ENCODE assay signal across 7 mouse cellular contexts in the genomic region with DNA sequence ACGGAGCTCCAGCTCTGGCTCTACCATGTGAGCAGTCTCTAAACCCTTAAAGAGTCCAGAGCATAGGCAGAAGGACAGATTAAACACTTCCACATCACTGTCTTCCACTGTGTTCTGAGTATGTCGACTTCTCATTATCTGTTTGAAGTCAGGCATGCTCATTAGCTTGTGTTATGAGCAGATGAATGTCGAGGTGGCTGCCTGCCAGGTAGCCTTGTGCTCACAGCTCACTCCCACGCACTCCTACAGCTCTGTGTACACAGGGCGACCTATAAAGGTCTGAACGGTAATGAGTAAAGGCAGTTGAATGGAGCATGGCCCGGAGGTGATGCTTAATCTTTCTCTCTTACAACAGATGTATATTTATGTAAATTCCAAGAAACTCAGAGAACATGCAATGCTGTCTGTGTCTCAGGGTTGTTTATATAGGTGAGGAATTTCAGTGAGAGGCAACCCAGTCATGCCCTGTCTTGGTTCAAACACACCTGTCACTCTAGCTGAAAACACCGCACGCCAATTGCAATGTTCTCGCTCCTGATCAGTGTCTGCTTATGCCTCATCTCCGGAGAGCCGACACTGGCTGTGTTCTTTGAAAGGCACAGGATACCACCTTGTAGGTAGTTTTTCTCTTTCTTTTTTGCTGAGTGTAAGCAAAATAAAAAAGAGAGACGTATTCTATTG.
DNase-seq lines count a peak whose midpoint lies in the region; ATAC-seq and TF ChIP-seq lines count a peak whose summit lies in the region.

No protein-coding gene starts in this region.

- no peak overlapping the region for H3K9ac ChIP-seq in liver, adult 2 months (ENCODE audit: low read depth, low read length)
- no peak overlapping the region for H3K9ac ChIP-seq in liver, embryonic 11.5 days (ENCODE audit: low read depth, low read length)
- H3K9ac ChIP-seq in embryonic facial prominence, embryonic 14.5 days (ENCODE audit: low read depth, low read length) = no peak overlapping the region

- no peaks in the 10 kb centered on the region for H3K36me3 ChIP-seq in liver, adult 2 months (ENCODE audit: control insufficient read depth, insufficient read depth, low read length)
- H3K36me3 ChIP-seq in liver, embryonic 11.5 days (ENCODE audit: control insufficient read depth, insufficient read depth, low read length) = no peaks in the 10 kb centered on the region
- no peaks in the 10 kb centered on the region for H3K36me3 ChIP-seq in embryonic facial prominence, embryonic 14.5 days (ENCODE audit: control insufficient read depth, insufficient read depth, low read length)

- no peak overlapping the region for H3K4me2 ChIP-seq in liver, embryonic 11.5 days
- H3K4me2 ChIP-seq in embryonic facial prominence, embryonic 14.5 days (ENCODE audit: low read depth, low read length) = no peak overlapping the region

- 38% methylated on average over 13 of the region's 13 CpGs for WGBS in liver, adult 2 months
- 57% methylated on average over 13 of the region's 13 CpGs for WGBS in liver, embryonic 11.5 days
- 50% methylated on average over 13 of the region's 13 CpGs for WGBS in embryonic facial prominence, embryonic 14.5 days

- H3K9me3 ChIP-seq in liver, embryonic 11.5 days (ENCODE audit: control insufficient read depth, low read length) = no peaks in the 10 kb centered on the region
- no peaks in the 10 kb centered on the region for H3K9me3 ChIP-seq in embryonic facial prominence, embryonic 14.5 days (ENCODE audit: control insufficient read depth, low read length)

- no peak for TF ChIP-seq POLR2A in liver, adult 2 months (IDR thresholded peaks at IDR 0.05; ENCODE audit: extremely low read depth, insufficient read depth, low read length)

- H3K4me1 ChIP-seq in liver, adult 2 months (ENCODE audit: control insufficient read depth, insufficient read depth, low read length) = no peaks in the 10 kb centered on the region; the same call in 1 of the 2 replicates
- no peaks in the 10 kb centered on the region; the same call in 1 of the 2 replicates for H3K4me1 ChIP-seq in liver, embryonic 11.5 days (replicated peaks; ENCODE audit: control insufficient read depth, insufficient read depth, low read length)
- peaks cover 13% of the 10 kb centered on the region; the same call in 1 of the 2 replicates for H3K4me1 ChIP-seq in embryonic facial prominence, embryonic 14.5 days (ENCODE audit: control insufficient read depth, insufficient read depth, low read length)

- no peaks in the 10 kb centered on the region for H3K79me2 ChIP-seq in liver, adult 2 months (ENCODE audit: control insufficient read depth, insufficient read depth, low read length)

- H3K4me3 ChIP-seq in liver, adult 2 months (ENCODE audit: insufficient read depth, low read depth, low read length) = no peak overlapping the region
- H3K4me3 ChIP-seq in liver, embryonic 11.5 days (ENCODE audit: low read depth, low read length) = no peak overlapping the region
- no peak overlapping the region for H3K4me3 ChIP-seq in embryonic facial prominence, embryonic 14.5 days (ENCODE audit: low read depth, low read length)

- no peak for ATAC-seq in liver, embryonic 11.5 days (replicated peaks; ENCODE audit: low FRiP score)
- peak; percentile 92 for ATAC-seq in embryonic facial prominence, embryonic 14.5 days (ENCODE audit: low read depth)

- peak; percentile 19 for DNase-seq in liver, adult 2 months (ENCODE audit: extremely low read depth, low read depth, low spot score)
- DNase-seq in liver, embryonic 11.5 days (ENCODE audit: low spot score) = no peak
- DNase-seq in adrenal gland, postnatal 25 days = peak; percentile 41
- DNase-seq in embryonic facial prominence, embryonic 14.5 days (ENCODE audit: low spot score) = peak; percentile 92
- DNase-seq in layer of hippocampus, adult 18-20 months (ENCODE audit: low spot score in 2 of 2) = peak; percentile 35 to 76
- DNase-seq in right cerebral cortex, postnatal 14 days = peak; percentile 51
- DNase-seq in frontal cortex, postnatal 25 days (ENCODE audit: low spot score in 2 of 2) = no peak

- no peaks in the 10 kb centered on the region for H3K27me3 ChIP-seq in liver, adult 2 months (ENCODE audit: control insufficient read depth, insufficient read depth, low read length)
- no peaks in the 10 kb centered on the region for H3K27me3 ChIP-seq in liver, embryonic 11.5 days (replicated peaks; ENCODE audit: control insufficient read depth, insufficient read depth, low read length)
- no peaks in the 10 kb centered on the region for H3K27me3 ChIP-seq in embryonic facial prominence, embryonic 14.5 days (replicated peaks; ENCODE audit: control insufficient read depth, insufficient read depth, low read length)

- no peak for TF ChIP-seq CTCF in liver, adult 2 months (IDR thresholded peaks at IDR 0.05; ENCODE audit: low read depth, low read length)

- no peak overlapping the region for H3K27ac ChIP-seq in liver, adult 2 months (replicated peaks; ENCODE audit: insufficient read depth, low read depth, low read length)
- no peak overlapping the region for H3K27ac ChIP-seq in liver, embryonic 11.5 days (ENCODE audit: low read depth, low read length)
- 0 out of 2 replicates have a peak overlapping the region, but pooled peaks have one; percentile 28 for H3K27ac ChIP-seq in embryonic facial prominence, embryonic 14.5 days (replicated peaks; ENCODE audit: low read depth, low read length)

Comparison
In these comparisons a context has a peak if more than half of its experiments do, and no peak if none do; other contexts are left out.
1. DNase-seq: peak in liver, adult 2 months (single experiment), adrenal gland, postnatal 25 days (single experiment), embryonic facial prominence, embryonic 14.5 days (single experiment), layer of hippocampus, adult 18-20 months (2 of 2) and right cerebral cortex, postnatal 14 days (single experiment); none in liver, embryonic 11.5 days (single experiment) and frontal cortex, postnatal 25 days (0 of 2).